Mouse (Mus musculus) limb, embryonic 14.5 days (tissue): Measurements from ENCODE around the gene Prkce. TPM values are rescaled to one million over a fixed set of nuclear protein-coding genes. Genes with fewer than 3 reads are reported as not detected.

Experiments
- ATAC-seq: fragments of 200-750 bp; cut with Nextera tagmentation; 2 replicates; pipeline ENCODE4 v1.8.0; 2017; ENCODE audit warnings: low read depth, moderate number of reproducible peaks, moderate TSS enrichment; ENCODE audit not compliant: low FRiP score
- DNase-seq: peaks from one replicate; pipeline ENCODE4 v3.0.0-alpha.2; 2015; ENCODE audit warnings: low spot score
- H3K27ac ChIP-seq: fragments of 300-500 bp; sonication (generic); replicated peaks from 2 replicates; pipeline ENCODE4 v1.5.1; 2014; ENCODE audit warnings: low read depth, mild to moderate bottlenecking, low read length, moderate library complexity, mixed read lengths
- H3K27me3 ChIP-seq: fragments of 300-500 bp; sonication (generic); 2 replicates; pipeline ENCODE4 v1.6.1; 2014; ENCODE audit warnings: low read length, mixed read lengths; ENCODE audit not compliant: control insufficient read depth, insufficient read depth
- H3K36me3 ChIP-seq: fragments of 300-500 bp; sonication (generic); 2 replicates; pipeline ENCODE4 v1.6.1; 2014; ENCODE audit warnings: mild to moderate bottlenecking, low read length, moderate library complexity, mixed read lengths; ENCODE audit not compliant: control insufficient read depth, insufficient read depth
- H3K4me1 ChIP-seq: fragments of 300-500 bp; sonication (generic); 2 replicates; pipeline ENCODE4 v1.6.1; 2014; ENCODE audit warnings: antibody characterized with exemption, low read length, mixed read lengths; ENCODE audit not compliant: control insufficient read depth, insufficient read depth
- H3K4me2 ChIP-seq: fragments of 300-500 bp; sonication (generic); replicated peaks from 2 replicates; pipeline ENCODE4 v1.6.1; 2014; ENCODE audit warnings: low read depth, mild to moderate bottlenecking, low read length, moderate library complexity; ENCODE audit not compliant: severe bottlenecking
- H3K4me3 ChIP-seq: fragments of 300-500 bp; sonication (generic); replicated peaks from 2 replicates; pipeline ENCODE4 v1.5.1; 2014; ENCODE audit warnings: low read length
- H3K9ac ChIP-seq: fragments of 300-500 bp; sonication (generic); 2 replicates; pipeline ENCODE4 v1.6.1; 2014; ENCODE audit warnings: mild to moderate bottlenecking, low read depth, low read length, moderate library complexity; ENCODE audit not compliant: severe bottlenecking
- H3K9me3 ChIP-seq: fragments of 300-500 bp; sonication (generic); 2 replicates; pipeline ENCODE4 v1.6.1; 2016; ENCODE audit warnings: low read length; ENCODE audit not compliant: control insufficient read depth
- POLR2A ChIP-seq: fragments of 200-500 bp; IDR thresholded peaks from 2 replicates; pipeline ENCODE4 v1.8.0; 2012; ENCODE audit warnings: inconsistent platforms, mild to moderate bottlenecking, moderate library complexity, borderline replicate concordance; ENCODE audit not compliant: insufficient read depth, insufficient read length; ENCODE audit errors: extremely low read depth
- WGBS: fragments of 180-500 bp; shearing (Covaris S2); extraction: QIAGEN DNeasy Blood & Tissue Kit; methylation state at CpG from one replicate; pipeline ENCODE4 v1.1.7; 2014; 5-methylcytosine and 5-hydroxymethylcytosine counted together
- polyA plus RNA-seq, 2 experiments: library from polyadenylated mRNA; depleted of rRNA in 1 of 2; stranded (reverse) in 1 of 2; unstranded in 1 of 2; fragments of >200 nt; fragmentation: Nextera tagmentation in 1 of 2; extraction: Ambion mirVana in 1 of 2; gene quantifications; 2 replicates each; pipeline versions ENCODE4 v1.2.1 to v1.2.3; 2012 to 2014

The Prkce gene
- polyA plus RNA-seq, 2 experiments = 4.7 to 9.3 TPM

- Histone ChIP-seq H3K4me1 (no peaks in the 10 kb centered on the region), H3K9me3 (no peaks in the 10 kb centered on the region), H3K27ac (no peak overlapping the region), H3K27me3 (no peaks in the 10 kb centered on the region), H3K4me2 (no peak overlapping the region), H3K4me3 (no peak overlapping the region), H3K36me3 (peaks cover 65% of the 10 kb centered on the region), H3K9ac (no peak overlapping the region)
- ATAC-seq = no peak
- 85% methylated on average over 6 of the region's 6 CpGs for WGBS
- no peak for TF ChIP-seq POLR2A
- no peak for DNase-seq
Observed at GRCm38 (mm10) chr17:86134461-86134860, 33.1 kb upstream of the Prkce start.

GRCm38 (mm10) chr17:86135835-86136234 is 31.8 kb upstream of the Prkce start:
- H3K27ac ChIP-seq = no peak overlapping the region
- H3K4me3 ChIP-seq = no peak overlapping the region
- no peak overlapping the region for H3K9ac ChIP-seq
- no peak overlapping the region for H3K4me2 ChIP-seq
- TF ChIP-seq POLR2A = no peak
- no peaks in the 10 kb centered on the region for H3K4me1 ChIP-seq
- WGBS = 77% methylated on average over 10 of the region's 10 CpGs
- ATAC-seq (no peak), DNase-seq (no peak)
- H3K27me3 ChIP-seq = no peaks in the 10 kb centered on the region
- peaks cover 57% of the 10 kb centered on the region for H3K36me3 ChIP-seq
- H3K9me3 ChIP-seq = no peaks in the 10 kb centered on the region

GRCm38 (mm10) chr17:86144537-86145078 is 23.0 kb upstream of the Prkce start:
- H3K4me3 ChIP-seq = peak overlapping the region; percentile 70
- H3K9me3 ChIP-seq = no peaks in the 10 kb centered on the region
- H3K27me3 ChIP-seq = no peaks in the 10 kb centered on the region
- no peak overlapping the region for H3K27ac ChIP-seq
- TF ChIP-seq POLR2A = no peak
- H3K9ac ChIP-seq = peak overlapping the region; percentile 69
- ATAC-seq (peak; percentile 74), DNase-seq (no peak)
- H3K36me3 ChIP-seq = no peaks in the 10 kb centered on the region; the same call in 1 of the 2 replicates
- peak overlapping the region; percentile 89 for H3K4me2 ChIP-seq
- H3K4me1 ChIP-seq = peaks cover 11% of the 10 kb centered on the region
- WGBS = under 1% methylated on average over 32 of the region's 33 CpGs

GRCm38 (mm10) chr17:86145079-86145951 is 22.3 kb upstream of the Prkce start, which contains the start of gene Srbd1:
Srbd1 (minus strand) TSS chr17:86145175.
- Histone ChIP-seq H3K27ac (no peak within 1 kb of the TSS; the same call in 1 of the 2 replicates), H3K9me3 (no peaks in the 10 kb centered on the region)

GRCm38 (mm10) chr17:86149726-86150125 is 17.9 kb upstream of the Prkce start:
- TF ChIP-seq POLR2A = no peak
- H3K9ac ChIP-seq = no peak overlapping the region
- no peak overlapping the region for H3K4me2 ChIP-seq
- no peaks in the 10 kb centered on the region for H3K27me3 ChIP-seq
- ATAC-seq (no peak), DNase-seq (no peak)
- H3K4me3 ChIP-seq = no peak overlapping the region
- H3K27ac ChIP-seq = no peak overlapping the region
- H3K36me3 ChIP-seq = no peaks in the 10 kb centered on the region
- peaks cover 4% of the 10 kb centered on the region; the same call in 1 of the 2 replicates for H3K4me1 ChIP-seq
- no peaks in the 10 kb centered on the region; the same call in 1 of the 2 replicates for H3K9me3 ChIP-seq
- 94% methylated on average over 1 of the region's 1 CpGs for WGBS

More at GRCm38 (mm10) chr17:86145079-86145951, 22.3 kb upstream of the Prkce start, which contains the start of gene Srbd1:
- Histone ChIP-seq H3K9ac (peak within 1 kb of the TSS; percentile 69), H3K4me3 (peak within 1 kb of the TSS; percentile 70), H3K36me3 (no peaks in the 10 kb centered on the region; the same call in 1 of the 2 replicates), H3K4me1 (peaks cover 11% of the 10 kb centered on the region), H3K4me2 (peak within 1 kb of the TSS; percentile 89), H3K27me3 (no peaks in the 10 kb centered on the region)
- 3% methylated on average over 32 of the region's 45 CpGs for WGBS
- ATAC-seq (peak; percentile 96), DNase-seq (peak; percentile 95)
- 0 out of 2 replicates have a peak, but pooled peaks have one; percentile 27 for TF ChIP-seq POLR2A
